Mouse (Mus musculus): ENCODE results near the gene Vmn1r33. TPM values are rescaled to one million over a fixed set of nuclear protein-coding genes. Genes with fewer than 3 reads are reported as not detected.
"Not testable (repeated sequence)": the region's sequence is repeated elsewhere in the genome, so short reads cannot be mapped to it uniquely, and the experiment has no call there.

Gene Vmn1r33
- not detected for total RNA-seq (2021)
- long read RNA-seq, experiment 1, result 0 reads
- long read RNA-seq, experiment 2, result 0 reads

DNA sequence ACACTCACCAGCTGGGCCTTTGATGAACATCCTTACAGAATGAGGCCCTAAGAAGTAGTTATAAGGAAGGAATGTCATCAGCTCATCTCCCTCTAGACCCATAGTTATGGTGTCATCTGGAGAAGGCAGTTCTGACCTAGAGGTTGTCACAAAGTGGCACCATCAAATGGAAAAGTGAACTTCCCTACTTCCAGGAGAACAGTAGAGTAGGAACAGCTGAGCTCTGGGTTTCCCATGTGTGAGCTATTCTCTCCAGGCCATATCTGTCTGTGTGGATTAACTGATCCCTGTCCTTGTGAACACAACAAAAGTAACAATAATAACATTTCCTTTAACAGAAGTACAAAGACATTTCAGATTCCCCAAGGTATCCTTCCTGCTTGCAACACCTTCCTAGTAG, at the start of gene Vmn1r33:
Gene Vmn1r33, minus strand, starts transcription at position 101 of the 400 bp plus-strand sequence.
- intact Hi-C loops (cut with DNase I); DNase-seq: not testable (repeated sequence)

DNA sequence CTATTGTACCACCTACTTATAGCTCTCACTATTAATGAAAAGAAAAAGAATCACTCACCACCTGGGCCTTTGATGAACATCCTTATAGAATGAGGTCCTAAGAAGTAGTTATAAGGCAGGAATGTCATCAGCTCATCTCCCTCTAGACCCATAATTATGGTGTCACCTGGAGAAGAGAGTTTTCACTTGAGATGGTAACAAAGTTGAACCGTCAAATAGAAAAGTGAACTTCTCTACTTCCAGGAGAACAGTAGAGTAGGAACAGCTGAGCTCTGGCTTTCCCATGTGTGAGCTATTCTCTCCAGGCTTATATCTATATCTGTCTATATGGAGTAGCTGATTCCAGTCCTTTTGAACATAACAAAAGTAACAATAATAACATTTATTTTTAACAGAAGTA, 25.7 kb upstream of the Vmn1r33 start, which contains the start of gene Vmn1r34:
Gene Vmn1r34, minus strand, starts transcription at position 101 of the 400 bp plus-strand sequence.
- DNase-seq, result no peak
- intact Hi-C loops (cut with DNase I), result no loop called here

DNA sequence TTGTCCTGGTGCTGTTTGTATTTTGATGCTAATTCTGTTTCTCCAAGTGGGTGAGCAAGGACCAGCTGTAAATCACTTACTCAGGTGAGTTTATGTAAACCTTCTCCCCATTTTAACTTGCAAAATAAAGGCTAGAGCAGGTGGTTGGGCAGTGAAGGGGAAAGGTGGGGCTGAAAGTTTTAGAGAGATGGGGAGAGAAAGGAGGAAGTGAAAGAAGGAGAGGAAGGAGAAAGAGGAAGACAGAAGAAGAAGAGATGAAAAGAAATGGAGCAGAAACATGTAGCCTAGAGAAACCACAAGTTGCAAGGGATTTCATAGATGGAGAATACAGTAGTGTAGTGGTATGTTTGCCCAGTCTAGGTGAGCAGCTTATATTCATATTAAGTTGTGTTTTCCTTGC, 22.3 kb downstream of the Vmn1r33 start:
- no peak for DNase-seq
- intact Hi-C loops (cut with DNase I), result no loop called here

Other genes starting within 250 kb of the Vmn1r33 start
- gene Mad2l1, start 82.9 kb downstream of the Vmn1r33 start, total RNA-seq (2021), result 1 to 10 TPM; 4.9 to 7.6 TPM
- gene Vmn1r32, start 58.2 kb downstream of the Vmn1r33 start, total RNA-seq (2021), result not detected
- not detected for gene Vmn1r34, start 25.6 kb upstream of the Vmn1r33 start, total RNA-seq (2021)
- not detected for gene Vmn1r35, start 67.6 kb upstream of the Vmn1r33 start, total RNA-seq (2021)
- not detected for gene Vmn1r36, start 100.9 kb upstream of the Vmn1r33 start, total RNA-seq (2021)
- not detected for gene Vmn1r37, start 111.1 kb upstream of the Vmn1r33 start, total RNA-seq (2021)
- gene Vmn1r38, start 164.3 kb upstream of the Vmn1r33 start, total RNA-seq (2021), result not detected
- gene Vmn1r39, start 192.3 kb upstream of the Vmn1r33 start, total RNA-seq (2021), result not detected